Mouse (Mus musculus) thymus, adult 18-20 months (tissue): Measurements from ENCODE around the gene Kcnip1.

ENCODE experiments used
- DNase-seq, 2 experiments: peaks; one replicate each; pipeline ENCODE4 v3.0.0; 2022; ENCODE audit warnings: mixed read lengths in 2 of 2

The Kcnip1 gene

GRCm38 (mm10) chr11:33748754-33749153, 244.2 kb downstream of the Kcnip1 start:
- DNase-seq = no peak

- no peak for DNase-seq
Measured at GRCm38 (mm10) chr11:33747402-33747955, 245.5 kb downstream of the Kcnip1 start.

DNA sequence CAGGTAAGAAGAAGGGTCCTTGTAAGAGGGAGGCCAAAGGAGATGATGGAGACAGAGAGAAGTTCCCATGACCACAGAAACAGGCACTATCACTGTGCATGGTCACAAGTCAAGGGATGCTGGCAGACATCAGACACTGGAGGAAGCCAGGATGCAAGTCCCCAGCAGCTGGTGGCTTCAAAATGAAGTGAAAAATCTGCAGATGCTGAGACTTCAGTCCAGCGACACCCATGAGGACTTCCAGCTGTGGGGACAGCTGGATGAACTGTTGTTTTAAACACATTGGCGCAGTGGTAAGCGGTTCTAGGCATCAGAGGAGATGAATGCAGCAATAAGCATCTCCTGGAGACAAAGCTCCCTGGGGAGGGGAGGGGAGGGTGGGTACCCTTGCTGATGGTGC, 246.6 kb downstream of the Kcnip1 start:
- no peak for DNase-seq

DNA sequence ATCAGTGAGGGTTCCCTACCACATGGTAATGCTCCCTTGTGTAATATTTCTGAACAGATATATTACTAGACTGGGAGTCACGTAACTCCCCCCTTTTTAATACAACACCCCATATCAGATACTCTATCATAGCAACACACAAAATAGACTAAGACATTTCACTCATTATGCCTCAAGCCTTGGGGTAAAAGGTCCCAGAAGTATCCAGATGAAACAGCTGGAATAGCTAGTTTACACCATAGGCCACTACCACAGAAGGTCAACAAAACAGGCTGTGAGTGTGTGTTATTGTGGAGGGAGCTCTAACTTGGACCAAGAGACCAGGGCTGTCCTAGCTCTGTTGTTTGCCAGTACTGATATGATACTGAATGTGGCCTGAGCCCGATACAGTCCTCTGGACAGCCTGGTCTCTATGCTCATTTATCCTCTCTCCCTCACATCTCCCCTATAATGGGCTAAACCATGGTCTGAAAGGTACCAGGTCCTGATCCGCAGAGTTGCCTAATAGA, 247.1 kb downstream of the Kcnip1 start:
- DNase-seq = no peak

GRCm38 (mm10) chr11:33744429-33744828, 248.5 kb downstream of the Kcnip1 start:
- DNase-seq = no peak

DNA sequence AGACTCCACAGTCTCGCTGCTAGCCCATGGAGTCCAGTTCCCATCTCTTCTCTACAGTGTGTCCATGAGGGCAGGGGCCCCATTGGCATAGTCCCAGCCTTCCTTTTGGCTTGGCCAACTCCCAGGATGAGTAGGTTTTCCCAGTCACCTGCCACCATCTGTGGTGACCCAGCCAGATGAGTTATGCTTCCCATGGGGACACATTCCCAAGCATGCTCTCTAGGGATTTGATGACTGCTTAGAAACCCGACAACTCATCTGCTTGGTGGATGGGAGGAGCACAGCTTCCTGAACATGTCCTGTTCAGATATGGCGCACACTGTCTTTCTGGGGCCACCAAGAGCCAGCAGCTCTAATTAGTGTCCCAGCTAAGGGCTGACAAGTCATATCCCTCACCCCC, 252.8 kb downstream of the Kcnip1 start:
- no peak for DNase-seq

GRCm38 (mm10) chr11:33736426-33736825, 256.5 kb downstream of the Kcnip1 start:
- no peak for DNase-seq

GRCm38 (mm10) chr11:33733269-33733668, 259.7 kb downstream of the Kcnip1 start:
- DNase-seq = no peak

- DNase-seq = no peak
Measured at GRCm38 (mm10) chr11:33732358-33732757, 260.6 kb downstream of the Kcnip1 start.

DNA sequence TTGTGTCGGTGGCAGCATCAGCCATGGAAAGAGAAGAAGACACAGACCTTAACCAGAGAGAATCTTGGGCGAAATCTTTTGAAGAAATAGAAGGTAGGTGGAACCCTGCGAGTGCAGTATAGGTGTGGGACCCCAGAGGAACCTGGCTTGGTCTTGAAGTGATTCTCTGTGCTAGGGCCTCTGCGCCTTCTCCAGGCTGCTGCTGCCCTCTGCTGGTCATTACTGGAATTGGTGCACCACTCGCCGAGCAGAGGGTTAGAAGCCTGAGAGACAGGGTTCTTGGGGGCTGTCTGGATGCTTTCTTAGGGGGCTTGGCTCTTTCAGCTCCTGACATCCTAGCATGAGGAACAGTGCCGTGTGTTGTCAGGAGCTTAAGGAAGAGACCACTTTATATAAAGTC, 271.7 kb downstream of the Kcnip1 start:
- no peak for DNase-seq

GRCm38 (mm10) chr11:33706777-33707176, 286.2 kb downstream of the Kcnip1 start:
- no peak for DNase-seq

DNA sequence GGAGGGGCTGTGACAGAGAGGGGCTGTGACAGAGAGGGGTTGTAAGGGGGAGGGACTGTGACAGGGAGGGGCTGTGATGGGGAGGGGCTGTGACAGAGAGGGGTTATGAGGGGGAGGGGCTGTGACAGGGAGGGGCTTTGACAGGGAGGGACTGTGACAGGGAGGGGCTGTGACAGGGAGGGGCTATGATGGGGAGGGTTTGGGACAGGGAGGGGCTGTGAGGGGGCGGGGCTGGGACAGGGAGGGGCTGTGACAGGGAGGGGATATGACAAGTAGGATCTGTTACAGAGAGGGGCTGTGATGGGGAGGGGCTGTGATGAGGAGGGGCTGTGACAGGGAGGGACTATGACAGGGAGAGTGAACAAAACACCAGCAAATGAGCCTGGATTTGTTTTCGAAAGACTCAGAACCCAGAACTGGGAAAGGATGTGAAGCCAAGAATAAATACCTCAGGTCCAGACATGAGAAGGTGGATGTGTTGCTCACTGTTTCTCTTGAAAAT, 290.9 kb downstream of the Kcnip1 start:
- DNase-seq = no peak

DNA sequence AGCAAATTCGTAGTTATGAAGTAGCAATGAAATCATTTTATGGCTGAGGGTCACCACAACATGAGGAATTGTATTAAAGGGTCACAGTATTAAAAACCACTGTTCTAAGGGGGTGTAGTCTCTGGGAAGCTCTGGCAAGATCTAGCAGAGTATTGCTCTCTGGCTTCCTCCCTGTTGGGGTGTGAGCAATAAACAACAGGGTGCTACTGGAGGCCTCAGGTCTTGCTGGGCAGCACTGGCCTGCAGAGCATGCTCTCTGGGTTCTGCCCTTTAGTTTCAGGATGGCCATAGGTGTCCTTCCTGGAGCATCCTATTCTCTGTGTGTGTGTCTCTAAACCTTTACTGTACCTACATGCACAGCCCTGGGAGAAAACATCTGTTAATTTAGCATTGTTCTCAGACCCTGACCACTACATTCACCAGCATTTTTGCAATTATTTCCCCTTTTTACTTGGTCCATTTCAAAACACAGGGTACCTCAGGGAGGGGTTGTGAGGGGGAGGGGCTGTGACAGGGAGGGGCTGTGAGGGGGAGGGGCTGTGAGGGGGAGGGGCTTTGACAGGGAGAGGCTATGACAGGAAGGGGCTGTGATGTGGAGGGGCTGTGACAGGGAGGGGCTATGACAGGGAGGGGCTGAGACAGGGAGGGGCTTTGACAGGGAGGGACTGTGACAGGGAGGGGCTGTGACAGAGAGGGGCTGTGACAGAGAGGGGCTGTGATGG, 291.6 kb downstream of the Kcnip1 start:
- DNase-seq = no peak

- peak in 1 of 2 experiments; percentile 7 for DNase-seq
Measured at GRCm38 (mm10) chr11:33700725-33701124, 292.2 kb downstream of the Kcnip1 start.

- DNase-seq = no peak
Measured at GRCm38 (mm10) chr11:33690181-33690580, 302.8 kb downstream of the Kcnip1 start.

DNA sequence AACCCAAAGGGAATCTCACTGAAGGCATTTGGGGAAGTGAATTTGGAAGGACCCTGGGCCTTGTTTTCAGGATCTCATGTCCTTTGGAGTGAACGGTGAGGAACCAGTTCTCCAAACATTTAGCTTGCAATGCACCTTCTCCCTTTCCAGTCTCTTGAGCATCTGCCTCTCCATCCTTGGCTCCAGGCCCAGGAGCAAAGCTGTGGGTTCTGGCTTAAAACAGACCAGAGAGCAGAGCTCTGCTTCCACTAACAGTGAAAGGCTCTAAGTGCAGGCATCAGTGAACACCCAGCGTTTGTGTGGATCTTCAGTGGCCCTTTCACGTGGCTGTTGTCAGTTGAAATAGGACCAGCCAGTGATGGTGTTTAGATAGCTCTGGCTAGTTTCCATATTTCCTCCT, 307.0 kb downstream of the Kcnip1 start:
- no peak for DNase-seq

GRCm38 (mm10) chr11:33680151-33680550, 312.8 kb downstream of the Kcnip1 start:
- no peak for DNase-seq

DNA sequence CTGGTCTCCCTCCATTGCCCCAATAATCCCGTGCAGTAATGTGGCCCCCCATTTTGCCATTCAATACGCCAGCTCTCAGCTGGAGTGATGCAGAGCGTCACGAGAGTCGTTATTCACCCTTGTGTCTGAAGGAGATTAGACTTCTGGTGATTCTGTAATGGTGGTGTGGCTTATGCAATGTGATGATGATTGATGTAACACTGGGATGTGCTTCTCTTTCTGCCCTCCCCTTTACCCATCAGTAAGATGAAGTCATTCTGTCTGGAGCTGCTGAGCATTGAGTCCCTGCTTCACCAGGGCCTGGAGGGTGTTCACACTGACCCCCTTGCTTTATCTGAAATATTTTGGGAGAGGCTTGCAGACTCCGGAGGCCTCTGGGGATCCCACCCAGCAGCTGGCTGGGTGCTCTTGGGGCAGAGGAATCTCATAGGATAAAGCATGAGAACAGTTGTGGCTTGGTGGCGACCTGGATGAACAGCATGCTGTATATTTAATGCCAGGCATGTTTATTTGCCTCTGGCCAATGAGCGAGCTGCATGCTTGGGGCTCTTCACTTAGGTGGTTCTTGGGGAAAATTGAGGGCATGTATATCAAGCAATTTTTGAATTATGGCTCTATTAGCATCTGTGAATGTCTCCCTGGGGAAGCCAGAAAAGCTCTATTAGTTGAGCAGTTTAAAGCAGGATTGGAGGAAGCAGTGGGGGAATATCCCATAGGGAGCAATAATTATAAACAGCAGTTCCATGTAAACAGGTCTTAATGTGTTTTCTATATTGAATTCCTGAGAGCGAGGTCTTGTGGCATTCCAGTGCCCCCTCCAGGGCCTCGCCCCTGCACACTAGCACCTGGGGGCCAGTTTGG, 322.6 kb downstream of the Kcnip1 start:
- DNase-seq = no peak

GRCm38 (mm10) chr11:33668376-33668775, 324.6 kb downstream of the Kcnip1 start:
- no peak for DNase-seq

- DNase-seq = no peak
Measured at GRCm38 (mm10) chr11:33663599-33663998, 329.4 kb downstream of the Kcnip1 start.

- DNase-seq = no peak
Measured at GRCm38 (mm10) chr11:33660016-33660913, 332.7 kb downstream of the Kcnip1 start.

DNA sequence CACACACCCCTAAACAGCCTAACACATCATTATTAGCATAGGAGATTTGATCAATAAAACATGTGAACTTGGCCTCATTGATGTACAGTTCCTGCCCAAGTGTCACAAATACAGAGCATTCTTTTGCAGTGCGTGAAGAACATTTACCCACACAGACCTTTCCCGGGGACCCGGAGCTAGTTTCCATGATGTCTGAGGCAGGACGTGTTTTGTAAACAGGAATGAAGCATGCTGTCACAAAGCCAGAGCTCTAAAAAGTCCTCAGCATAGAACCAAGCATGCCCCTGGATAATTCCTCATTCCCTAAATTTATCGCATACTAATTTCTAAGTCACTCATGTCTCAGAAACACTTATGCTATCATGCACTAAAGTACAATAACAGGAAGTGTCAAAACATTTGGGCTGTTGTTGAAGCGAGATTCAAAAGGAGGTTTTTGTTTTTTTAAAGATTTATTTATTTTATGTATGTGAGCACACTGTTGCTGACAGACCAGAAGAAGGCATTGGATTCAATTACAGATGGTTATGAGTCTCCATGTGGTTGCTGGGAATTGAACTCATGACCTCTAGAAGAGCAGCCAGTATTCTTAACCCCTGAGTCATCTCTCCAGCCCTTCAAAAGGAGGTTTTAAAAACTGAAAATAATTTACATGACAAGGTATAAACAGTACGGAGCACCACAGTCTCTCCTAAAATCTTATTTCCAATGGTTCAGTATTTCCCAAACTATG, 336.9 kb downstream of the Kcnip1 start:
- DNase-seq = no peak
